Mouse (Mus musculus): ENCODE data around the gene Hist1h2ad.
"Not testable (repeated sequence)": the region's sequence is repeated elsewhere in the genome, so short reads cannot be mapped to it uniquely, and the experiment has no call there.

GRCm38 (mm10) chr13:23622175-23622671 is 48.0 kb downstream of the Hist1h2ad start, which contains the start of gene Hist1h1e:
- not testable (repeated sequence) for TF ChIP-seq GATA1 (IDR thresholded peaks at IDR 0.05; ENCODE audit: borderline replicate concordance, low read length); FLI1 (IDR thresholded peaks at IDR 0.05; ENCODE audit: low read length)

All from megakaryocyte, embryonic 14.5 days (primary cell).